Mouse (Mus musculus): ENCODE measurements around the gene Serpina3n.

Gene Serpina3n

DNA sequence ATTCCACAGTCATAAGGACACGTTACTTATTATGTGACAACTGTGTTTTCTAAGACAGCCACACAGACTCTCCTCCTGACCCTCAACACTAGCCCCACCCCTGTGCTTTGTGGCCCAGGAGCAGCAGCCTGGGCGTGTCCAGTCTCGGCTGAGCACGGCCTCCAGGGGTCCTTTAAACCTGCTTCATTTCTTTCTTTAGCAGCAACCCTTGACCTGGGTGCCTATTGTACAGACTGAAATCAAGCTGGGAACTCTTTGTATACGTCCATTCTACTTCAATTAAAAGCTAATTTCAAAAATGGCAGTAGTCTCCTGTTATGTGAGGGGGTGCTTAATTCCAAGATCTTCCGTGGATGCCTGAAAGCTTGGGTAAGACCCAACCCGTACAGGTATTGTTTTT lies 26.7 kb downstream of the Serpina3n start:
- in situ Hi-C loops (cut with MboI, MseI): loop anchor here in 1 of 2 experiments (10.0 kb wide), 1 partner anchor 1042 kb away; no protein-coding TSS in a partner anchor

DNA sequence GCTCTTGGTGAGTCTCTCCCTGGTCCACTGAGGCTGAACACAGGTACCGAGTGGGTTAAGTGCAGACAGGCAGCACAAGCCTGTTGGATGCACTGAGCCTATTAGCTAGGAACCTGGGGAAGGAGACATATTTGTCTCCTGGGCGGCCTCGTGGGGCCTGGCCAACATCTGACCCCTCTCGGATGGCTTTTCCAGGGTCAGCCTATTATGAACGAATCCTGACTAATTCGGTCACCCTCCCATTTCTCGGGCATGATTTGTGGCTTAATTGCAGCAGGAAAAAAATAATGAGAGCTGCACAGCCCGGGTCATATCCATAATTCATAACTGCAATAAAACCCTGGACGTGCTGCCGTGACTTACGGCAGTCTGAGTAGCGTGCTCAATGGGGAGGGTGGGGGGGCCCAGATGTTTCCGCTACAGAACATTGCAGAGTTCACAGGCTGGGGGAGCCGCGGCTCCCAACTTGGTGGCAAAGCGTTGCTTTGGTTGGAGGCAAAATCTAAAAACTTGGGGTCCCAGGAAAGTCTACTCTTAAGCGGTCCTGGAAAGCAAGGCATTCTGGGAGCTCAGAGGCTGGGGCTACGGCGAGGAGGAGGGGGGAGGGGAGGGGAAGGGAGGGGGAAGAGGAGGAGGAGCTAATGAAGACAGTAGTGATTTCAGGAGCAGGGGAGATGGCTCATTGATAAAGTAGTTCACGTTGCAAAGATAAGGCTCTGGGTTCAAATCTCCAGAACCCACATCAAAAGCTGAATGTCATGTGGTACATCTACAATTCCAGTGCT lies 27.6 kb downstream of the Serpina3n start:
- in situ Hi-C loops (cut with MboI, MseI): loop anchor here in 1 of 2 experiments (10.0 kb wide), 1 partner anchor 1041 kb away; no protein-coding TSS in a partner anchor

DNA sequence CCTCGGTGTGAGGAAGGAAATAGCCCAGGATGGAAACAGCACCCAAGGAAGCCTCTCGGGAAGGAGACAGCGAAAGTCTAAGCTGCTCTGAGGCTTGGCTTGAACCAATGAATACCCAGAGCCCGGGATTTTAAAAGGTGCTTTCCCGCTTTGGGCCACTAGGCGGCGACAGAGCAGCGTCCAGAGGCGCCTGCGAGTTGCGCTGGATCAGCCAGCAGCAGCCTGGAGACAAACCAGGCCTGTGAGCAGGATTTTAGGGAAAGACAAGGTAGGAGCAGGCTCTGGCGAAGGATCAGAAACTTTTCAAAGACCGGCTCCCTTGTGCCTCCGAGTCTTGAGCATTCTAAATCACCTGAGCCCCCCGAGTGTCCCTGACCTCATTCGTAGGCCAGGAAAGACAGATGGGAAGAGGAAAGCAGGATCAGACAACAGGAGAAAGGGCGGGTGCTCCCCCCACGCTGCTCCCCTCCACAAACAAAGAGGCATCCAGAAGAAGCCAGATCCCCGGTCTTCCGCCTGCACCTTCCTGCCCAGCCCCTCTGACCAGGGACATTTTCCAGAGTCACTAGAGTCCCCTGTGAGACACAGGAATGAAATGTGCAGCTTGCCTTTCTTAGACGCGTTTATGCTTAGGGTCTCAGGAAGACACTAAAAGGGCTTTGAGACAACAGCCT lies 33.7 kb downstream of the Serpina3n start:
- in situ Hi-C loops (cut with MboI, MseI): loop anchor here in 1 of 2 experiments (10.0 kb wide), 1 partner anchor 475 kb away; no protein-coding TSS in a partner anchor

DNA sequence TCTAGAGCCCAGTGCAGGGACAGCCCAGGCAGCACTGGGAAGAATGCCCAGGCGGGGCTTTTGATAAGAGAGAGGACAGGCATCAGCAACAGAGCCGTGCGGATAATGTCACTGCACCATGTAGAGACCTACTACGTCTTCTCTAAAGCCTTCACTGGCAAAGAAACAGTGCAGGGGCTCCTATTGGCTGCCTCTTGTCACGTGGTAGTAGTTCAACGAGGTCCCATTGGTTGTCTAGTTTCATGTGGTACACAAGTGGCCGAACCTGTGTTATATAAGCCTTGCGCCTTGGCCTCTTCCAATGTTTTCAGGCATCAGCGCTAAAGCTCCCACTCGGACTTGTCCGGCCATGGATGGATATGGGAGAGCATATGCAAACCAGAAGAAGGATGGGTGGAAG lies 37.2 kb downstream of the Serpina3n start:
- in situ Hi-C loops (cut with MboI, MseI): loop anchor here in 1 of 2 experiments (10.0 kb wide), 1 partner anchor 471 kb away; no protein-coding TSS in a partner anchor

DNA sequence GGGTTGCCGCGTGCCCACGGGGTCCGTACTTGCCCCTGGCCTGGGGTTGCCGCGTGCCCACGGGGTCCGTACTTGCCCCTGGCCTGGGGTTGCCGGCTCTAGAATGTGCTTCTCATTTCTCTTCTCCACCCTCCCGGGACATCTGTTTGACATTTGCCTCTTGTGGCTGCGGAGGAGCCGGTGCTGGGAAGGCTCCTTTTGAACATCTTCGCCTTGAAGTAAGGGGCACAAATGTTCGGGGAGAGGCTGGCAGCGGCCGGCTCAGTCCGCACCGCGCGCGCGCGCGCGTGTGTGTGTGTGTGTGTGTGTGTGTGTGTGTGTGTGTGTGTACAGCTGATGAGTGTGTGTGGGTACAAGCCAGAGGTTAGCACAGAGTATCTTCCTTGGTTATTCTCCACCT lies 40.5 kb downstream of the Serpina3n start:
- in situ Hi-C loops (cut with MboI, MseI): loop anchor here in 1 of 2 experiments (10.0 kb wide), 1 partner anchor 468 kb away; no protein-coding TSS in a partner anchor

DNA sequence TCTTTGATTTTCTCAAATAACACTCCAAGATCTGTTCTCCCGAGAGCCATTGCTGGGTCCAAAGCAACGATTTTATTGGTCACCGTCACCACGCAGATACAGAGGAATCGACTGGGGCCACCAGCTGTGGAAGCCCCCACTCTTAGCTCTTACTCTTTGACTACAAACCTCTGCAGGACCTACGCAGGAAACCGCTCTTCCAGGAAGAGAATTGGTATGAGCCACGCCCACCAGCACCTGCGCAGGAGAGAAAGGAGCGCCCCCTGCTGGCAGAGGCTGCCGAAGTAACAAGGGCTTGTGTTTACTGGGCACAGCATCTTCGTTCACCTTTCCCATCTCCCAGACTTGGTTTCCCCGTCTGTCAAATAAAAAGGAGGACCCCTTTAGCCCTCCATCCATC lies 41.6 kb downstream of the Serpina3n start:
- in situ Hi-C loops (cut with MboI, MseI): loop anchor here in 1 of 2 experiments (10.0 kb wide), 1 partner anchor 467 kb away; no protein-coding TSS in a partner anchor

DNA sequence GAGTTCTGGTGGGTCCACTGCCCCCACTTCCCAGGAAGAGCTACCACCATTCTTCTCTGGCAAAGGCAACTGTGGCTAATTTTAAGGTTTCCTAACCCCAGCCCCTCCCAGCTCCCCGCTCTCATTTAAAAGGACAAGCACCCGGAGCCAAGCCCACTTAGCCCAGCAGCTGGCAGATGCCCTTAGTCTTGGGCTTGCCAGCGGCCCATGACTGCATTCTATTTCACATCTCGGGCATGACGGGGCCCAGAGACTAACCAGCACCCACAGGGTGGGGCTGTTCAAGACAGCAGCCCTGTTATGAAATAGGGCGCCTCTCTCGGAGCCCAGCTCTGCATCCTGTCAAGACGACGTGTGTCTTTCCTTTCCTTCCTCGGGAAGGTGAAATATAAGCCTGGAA lies 43.7 kb downstream of the Serpina3n start:
- in situ Hi-C loops (cut with MboI, MseI): loop anchor here (5.0 to 25.0 kb wide), 3 partner anchors 372 to 1462 kb away; no protein-coding TSS in a partner anchor

DNA sequence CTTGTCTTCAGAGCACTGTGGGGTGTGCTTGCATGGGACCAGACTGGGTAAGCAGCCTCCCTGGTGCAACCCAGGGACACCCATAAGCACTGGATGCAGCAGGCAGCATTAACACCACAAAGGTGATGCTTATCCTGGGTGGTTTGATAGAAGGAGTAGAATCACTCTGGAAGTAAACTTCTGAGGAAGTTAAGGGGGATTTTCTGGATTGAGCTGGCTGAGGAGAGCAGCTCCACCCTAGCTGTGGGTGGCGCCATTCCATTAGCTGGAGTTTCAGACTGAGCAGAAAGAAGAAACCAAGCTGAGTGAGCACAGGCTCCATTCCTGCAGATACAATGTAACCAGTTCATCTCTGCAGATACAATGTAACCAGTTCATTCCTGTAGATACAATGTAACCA lies 46.5 kb downstream of the Serpina3n start:
- in situ Hi-C loops (cut with MboI, MseI): loop anchor here (5.0 to 25.0 kb wide), 3 partner anchors 369 to 1459 kb away; no protein-coding TSS in a partner anchor

DNA sequence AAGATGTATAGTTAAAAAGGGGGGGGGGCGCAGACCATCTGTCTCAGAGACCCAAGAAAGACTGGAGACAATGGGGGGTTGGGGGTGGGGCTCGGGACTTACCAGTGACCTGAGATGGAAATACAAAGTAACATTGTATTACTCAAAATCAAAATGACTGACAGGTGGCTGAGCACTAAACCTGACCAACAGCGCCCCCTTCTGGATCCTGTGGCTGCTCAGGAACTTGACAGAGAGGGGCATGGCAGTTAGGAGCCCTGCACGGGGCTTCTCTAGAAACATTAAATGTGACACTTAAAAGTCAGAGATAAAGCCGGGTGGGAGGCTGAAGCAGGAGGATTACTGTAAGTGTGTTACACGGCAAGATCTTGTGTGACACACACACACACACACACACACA lies 52.8 kb downstream of the Serpina3n start:
- in situ Hi-C loops (cut with MboI, MseI): loop anchor here (25.0 kb wide), 2 partner anchors 1428 to 1453 kb away; no protein-coding TSS in a partner anchor

DNA sequence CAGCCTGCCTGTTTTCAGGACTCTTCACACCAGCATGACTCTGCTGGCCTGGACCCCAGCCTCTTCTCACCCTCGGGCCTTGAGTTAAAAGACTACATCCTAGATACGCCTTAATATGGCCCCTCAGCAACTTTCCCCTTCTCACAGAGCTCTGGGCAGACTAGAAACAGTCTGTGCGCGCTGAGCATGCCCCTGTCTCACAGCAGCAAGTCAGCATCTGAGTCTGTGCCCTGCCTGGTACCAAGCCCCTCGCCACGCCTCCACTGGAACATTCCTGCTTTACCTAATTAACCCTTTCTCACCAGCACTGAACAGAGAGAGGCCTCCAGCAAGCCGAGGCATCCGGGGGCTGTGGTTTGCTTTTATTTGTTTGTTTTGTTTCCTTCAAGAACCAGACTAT lies 54.8 kb downstream of the Serpina3n start:
- in situ Hi-C loops (cut with MboI, MseI): loop anchor here (25.0 kb wide), 2 partner anchors 1426 to 1451 kb away; no protein-coding TSS in a partner anchor
